Mouse (Mus musculus) kidney, embryonic 16.5 days (tissue): ENCODE measurements around the gene Gm10912. TPM values are rescaled to one million over a fixed set of nuclear protein-coding genes. Genes with fewer than 3 reads are reported as not detected.
A peak's percentile ranks its signal among the peaks of the same experiment; 100 is the strongest.
"Not testable (repeated sequence)": the region's sequence is repeated elsewhere in the genome, so short reads cannot be mapped to it uniquely, and the experiment has no call there.

Source experiments
- ATAC-seq: fragments of 200-750 bp; cut with Nextera tagmentation; 2 replicates; pipeline ENCODE4 v1.8.0; 2017; ENCODE audit warnings: moderate TSS enrichment; ENCODE audit not compliant: low FRiP score, low TSS enrichment
- H3K27ac ChIP-seq: fragments of 300-500 bp; sonication (generic); 2 replicates; pipeline ENCODE4 v1.5.1; 2014; ENCODE audit warnings: low read length
- H3K27me3 ChIP-seq: fragments of 300-500 bp; sonication (generic); 2 replicates; pipeline ENCODE4 v1.6.1; 2014; ENCODE audit warnings: low read length, control low read depth, mixed read lengths; ENCODE audit not compliant: insufficient read depth
- H3K36me3 ChIP-seq: fragments of 300-500 bp; sonication (generic); 2 replicates; pipeline ENCODE4 v1.6.1; 2014; ENCODE audit warnings: low read length, control low read depth, mixed read lengths; ENCODE audit not compliant: insufficient read depth
- H3K4me1 ChIP-seq: fragments of 300-500 bp; sonication (generic); 2 replicates; pipeline ENCODE4 v1.6.1; 2014; ENCODE audit warnings: low read length, control low read depth, mixed read lengths; ENCODE audit not compliant: insufficient read depth
- H3K4me2 ChIP-seq: fragments of 300-500 bp; sonication (generic); replicated peaks from 2 replicates; pipeline ENCODE4 v1.6.1; 2014; ENCODE audit warnings: low read depth, low read length
- H3K4me3 ChIP-seq: fragments of 300-500 bp; sonication (generic); 2 replicates; pipeline ENCODE4 v1.5.1; 2014; ENCODE audit warnings: mild to moderate bottlenecking, low read length
- H3K9ac ChIP-seq: fragments of 300-500 bp; sonication (generic); replicated peaks from 2 replicates; pipeline ENCODE4 v1.6.1; 2014; ENCODE audit warnings: low read length
- H3K9me3 ChIP-seq: fragments of 300-500 bp; sonication (generic); 2 replicates; pipeline ENCODE4 v1.6.1; 2016; ENCODE audit warnings: low read length, control low read depth
- WGBS: fragments of 180-500 bp; shearing (Covaris S2); extraction: QIAGEN DNeasy Blood & Tissue Kit; methylation state at CpG from one replicate; pipeline ENCODE4 v1.1.7; 2014; 5-methylcytosine and 5-hydroxymethylcytosine counted together
- polyA plus RNA-seq: library from polyadenylated mRNA; unstranded; fragments of >200 nt; fragmentation: Nextera tagmentation; extraction: Ambion mirVana; gene quantifications from 2 replicates; pipeline ENCODE4 v1.2.1, GENCODE M21; 2015

Gene Gm10912
- not detected in 2 replicates for polyA plus RNA-seq

- not testable (repeated sequence) for H3K27ac ChIP-seq, H3K9ac ChIP-seq, ATAC-seq, H3K4me1 ChIP-seq, H3K9me3 ChIP-seq, H3K36me3 ChIP-seq, H3K27me3 ChIP-seq, H3K4me3 ChIP-seq, H3K4me2 ChIP-seq
- WGBS: 94% methylated on average over 5 of the region's 6 CpGs
Measured at GRCm38 (mm10) chr2:104065526-104065925, at the start of gene Gm10912. TSS of gene Gm10912 (plus strand) at chr2:104065826.

- WGBS: 84% methylated on average over 7 of the region's 7 CpGs
- no peaks in the 10 kb centered on the region for H3K36me3 ChIP-seq
- no peak overlapping the region for H3K9ac ChIP-seq
- no peak overlapping the region for H3K27ac ChIP-seq
- H3K27me3 ChIP-seq: no peaks in the 10 kb centered on the region
- H3K9me3 ChIP-seq: no peaks in the 10 kb centered on the region
- no peak overlapping the region for H3K4me2 ChIP-seq
- no peak for ATAC-seq
- no peak overlapping the region for H3K4me3 ChIP-seq
- peaks cover 3% of the 10 kb centered on the region; the same call in 1 of the 2 replicates for H3K4me1 ChIP-seq
Measured at GRCm38 (mm10) chr2:104023096-104023495, 42.5 kb upstream of the Gm10912 start.

- Histone ChIP-seq H3K4me1 (peaks cover 16% of the 10 kb centered on the region; the same call in 1 of the 2 replicates), H3K27ac (no peak overlapping the region), H3K27me3 (no peaks in the 10 kb centered on the region), H3K9ac (no peak overlapping the region), H3K36me3 (no peaks in the 10 kb centered on the region), H3K4me2 (no peak overlapping the region), H3K4me3 (no peak overlapping the region), H3K9me3 (no peaks in the 10 kb centered on the region)
- no peak for ATAC-seq
- WGBS: 93% methylated on average over 4 of the region's 4 CpGs
Measured at GRCm38 (mm10) chr2:104024656-104025055, 41.0 kb upstream of the Gm10912 start.

GRCm38 (mm10) chr2:104027458-104028138, 38.0 kb upstream of the Gm10912 start, which contains the start of gene Fbxo3:
TSS of gene Fbxo3 (plus strand) at chr2:104027721.
- H3K9ac ChIP-seq: peak within 1 kb of the TSS; percentile 98
- H3K4me3 ChIP-seq: peak within 1 kb of the TSS; percentile 99
- no peaks in the 10 kb centered on the region for H3K27me3 ChIP-seq
- no peaks in the 10 kb centered on the region for H3K9me3 ChIP-seq
- peak within 1 kb of the TSS; percentile 91 for H3K4me2 ChIP-seq
- 0 out of 2 replicates have a peak, but pooled peaks cover 5% of the 10 kb centered on the region for H3K36me3 ChIP-seq
- peak within 1 kb of the TSS; percentile 71 for H3K27ac ChIP-seq
- 1% methylated on average over 40 of the region's 44 CpGs for WGBS
- peak; percentile 98 for ATAC-seq
- H3K4me1 ChIP-seq: peaks cover 20% of the 10 kb centered on the region; the same call in 1 of the 2 replicates

GRCm38 (mm10) chr2:104028139-104028723, 37.4 kb upstream of the Gm10912 start, which contains the start of gene 4931422A03Rik:
TSS of gene 4931422A03Rik (minus strand) at chr2:104028361.
- H3K4me2 ChIP-seq: peak within 1 kb of the TSS; percentile 91
- no peaks in the 10 kb centered on the region for H3K9me3 ChIP-seq
- under 1% methylated on average over 32 of the region's 32 CpGs for WGBS
- H3K27ac ChIP-seq: peak within 1 kb of the TSS; percentile 71
- peak; percentile 86; the same call in 1 of the 2 replicates for ATAC-seq
- peaks cover 20% of the 10 kb centered on the region; the same call in 1 of the 2 replicates for H3K4me1 ChIP-seq
- H3K36me3 ChIP-seq: peaks cover 5% of the 10 kb centered on the region; the same call in 1 of the 2 replicates
- peak within 1 kb of the TSS; percentile 99 for H3K4me3 ChIP-seq
- peak within 1 kb of the TSS; percentile 98 for H3K9ac ChIP-seq
- no peaks in the 10 kb centered on the region for H3K27me3 ChIP-seq

GRCm38 (mm10) chr2:104029074-104029473, 36.6 kb upstream of the Gm10912 start:
- Histone ChIP-seq H3K36me3 (peaks cover 10% of the 10 kb centered on the region), H3K27ac (no peak overlapping the region), H3K4me2 (peak overlapping the region; percentile 91), H3K9me3 (no peaks in the 10 kb centered on the region), H3K27me3 (no peaks in the 10 kb centered on the region), H3K4me1 (peaks cover 20% of the 10 kb centered on the region; the same call in 1 of the 2 replicates), H3K4me3 (peak overlapping the region; percentile 99), H3K9ac (no peak overlapping the region)
- WGBS: 69% methylated on average over 2 of the region's 2 CpGs
- ATAC-seq: no peak

- H3K36me3 ChIP-seq: peaks cover 16% of the 10 kb centered on the region
- no peaks in the 10 kb centered on the region for H3K27me3 ChIP-seq
- H3K27ac ChIP-seq: no peak overlapping the region
- H3K4me1 ChIP-seq: peaks cover 20% of the 10 kb centered on the region; the same call in 1 of the 2 replicates
- no peak for ATAC-seq
- WGBS: 76% methylated on average over 3 of the region's 3 CpGs
- H3K4me3 ChIP-seq: no peak overlapping the region
- no peak overlapping the region for H3K4me2 ChIP-seq
- no peaks in the 10 kb centered on the region for H3K9me3 ChIP-seq
- H3K9ac ChIP-seq: no peak overlapping the region
Measured at GRCm38 (mm10) chr2:104030381-104030780, 35.2 kb upstream of the Gm10912 start.

GRCm38 (mm10) chr2:104032056-104032455, 33.6 kb upstream of the Gm10912 start:
- Histone ChIP-seq H3K27ac (no peak overlapping the region), H3K9ac (no peak overlapping the region), H3K9me3 (no peaks in the 10 kb centered on the region), H3K4me1 (peaks cover 20% of the 10 kb centered on the region; the same call in 1 of the 2 replicates), H3K27me3 (no peaks in the 10 kb centered on the region), H3K4me3 (no peak overlapping the region), H3K4me2 (no peak overlapping the region), H3K36me3 (peaks cover 28% of the 10 kb centered on the region)
- WGBS: 82% methylated on average over 3 of the region's 3 CpGs
- ATAC-seq: no peak

GRCm38 (mm10) chr2:104034832-104035472, 30.7 kb upstream of the Gm10912 start:
- Histone ChIP-seq H3K27me3 (no peaks in the 10 kb centered on the region), H3K9ac (no peak overlapping the region)
- 0 out of 2 replicates have a peak, but pooled peaks have one; percentile 46 for ATAC-seq

More at GRCm38 (mm10) chr2:104034832-104035472, 30.7 kb upstream of the Gm10912 start:
- H3K9me3 ChIP-seq: no peaks in the 10 kb centered on the region
- H3K27ac ChIP-seq: no peak overlapping the region
- peaks cover 35% of the 10 kb centered on the region for H3K36me3 ChIP-seq
- no peak overlapping the region for H3K4me3 ChIP-seq
- 29% methylated on average over 3 of the region's 3 CpGs for WGBS
- H3K4me1 ChIP-seq: peaks cover under 1% of the 10 kb centered on the region; the same call in 1 of the 2 replicates
- H3K4me2 ChIP-seq: no peak overlapping the region
